Mouse (Mus musculus) kidney, postnatal 4 days (tissue): Measurements from ENCODE around the gene Vasp.

ENCODE experiments used
- DNase-seq, 2 experiments: peaks; one replicate each; pipeline ENCODE4 v3.0.0; 2021; ENCODE audit warnings: mixed read lengths in 2 of 2

Gene Vasp

DNA sequence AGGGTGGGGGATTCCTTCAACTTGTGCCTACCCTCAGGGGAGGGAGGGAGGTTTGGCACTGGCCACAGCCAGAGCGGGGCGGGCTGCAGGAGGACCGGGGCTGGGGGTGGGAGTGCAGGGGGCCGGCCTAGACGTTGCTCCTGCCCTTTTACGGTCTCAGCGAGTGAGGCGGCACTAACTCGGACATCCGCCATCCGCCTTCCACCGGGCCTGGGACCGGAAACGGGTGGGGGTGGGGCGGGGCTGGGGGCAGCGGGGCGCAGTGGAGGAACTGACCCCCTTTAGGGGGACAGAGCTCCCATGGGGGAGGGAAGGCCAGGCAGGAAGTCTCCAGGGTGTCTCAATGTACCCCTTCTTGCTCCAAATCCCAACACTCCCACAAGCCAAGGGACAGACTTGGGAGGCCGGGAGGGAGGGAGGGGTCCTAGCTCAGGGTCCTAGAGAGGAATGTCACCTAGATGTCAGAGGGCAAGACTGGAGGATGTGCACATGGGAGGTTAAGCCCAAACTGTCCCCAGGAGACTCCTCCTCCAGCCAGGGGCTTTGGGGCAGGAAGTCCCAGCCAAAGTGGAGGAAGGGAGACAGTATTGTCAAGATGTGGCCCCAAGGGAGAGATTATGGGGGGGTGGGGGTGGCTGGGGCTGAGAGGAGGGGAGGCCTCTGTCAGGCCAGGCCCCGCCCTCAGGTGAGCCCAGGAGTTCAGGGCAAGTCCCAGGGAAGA lies 1.7 kb downstream of the Vasp start:
- DNase-seq = peak; percentile 81 to 89

GRCm38 (mm10) chr7:19268993-19269681 lies 2.5 kb downstream of the Vasp start:
- peak; percentile 27 to 51 for DNase-seq

- no peak for DNase-seq
Measured at GRCm38 (mm10) chr7:19267051-19267450, 4.6 kb downstream of the Vasp start.

- peak; percentile 27 to 47 for DNase-seq
Measured at GRCm38 (mm10) chr7:19265928-19266822, 5.4 kb downstream of the Vasp start.

DNA sequence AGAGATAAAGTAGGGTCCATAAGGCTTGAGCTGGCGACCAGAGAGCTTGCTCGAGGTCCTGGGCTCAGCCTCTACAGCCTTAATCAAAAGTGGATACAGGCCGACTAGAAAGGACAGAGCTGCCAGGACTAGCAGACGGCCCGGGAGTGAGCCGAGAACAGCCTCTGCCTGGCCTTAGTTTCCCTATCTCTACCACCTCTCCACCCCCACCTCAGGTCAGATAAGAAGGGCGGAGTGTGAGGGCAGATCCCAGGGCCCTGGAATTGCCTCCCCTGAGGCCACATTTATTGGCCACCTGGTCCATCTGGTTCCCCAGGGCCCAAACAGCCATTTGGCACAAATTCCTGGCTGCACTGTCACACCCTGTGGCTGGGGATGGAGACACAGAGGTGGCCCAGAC lies 6.5 kb downstream of the Vasp start:
- no peak for DNase-seq

DNA sequence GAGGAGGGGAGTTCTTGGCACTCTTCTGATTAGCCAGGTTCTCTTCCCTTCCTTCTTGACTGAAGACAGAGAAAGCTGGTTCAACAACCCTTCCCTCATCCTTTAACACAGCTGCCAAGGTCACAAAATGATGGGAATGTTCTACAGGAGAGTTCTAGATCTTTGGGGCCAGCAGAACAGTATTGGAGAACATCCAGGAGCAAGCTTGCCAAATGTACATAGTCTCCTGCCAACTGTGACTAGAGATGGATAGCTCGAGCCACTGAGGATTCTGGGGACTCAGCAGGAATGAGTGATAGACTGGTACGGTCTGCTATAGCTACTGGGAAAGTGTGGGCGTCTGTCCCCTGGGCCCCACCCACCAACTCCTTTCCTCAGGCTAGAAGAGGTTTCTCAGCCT lies 13.3 kb downstream of the Vasp start:
- DNase-seq = no peak

GRCm38 (mm10) chr7:19257390-19258022 lies 14.1 kb downstream of the Vasp start:
- peak; percentile 76 to 85 for DNase-seq

- DNase-seq = no peak
Measured at GRCm38 (mm10) chr7:19256567-19256966, 15.1 kb downstream of the Vasp start.

DNA sequence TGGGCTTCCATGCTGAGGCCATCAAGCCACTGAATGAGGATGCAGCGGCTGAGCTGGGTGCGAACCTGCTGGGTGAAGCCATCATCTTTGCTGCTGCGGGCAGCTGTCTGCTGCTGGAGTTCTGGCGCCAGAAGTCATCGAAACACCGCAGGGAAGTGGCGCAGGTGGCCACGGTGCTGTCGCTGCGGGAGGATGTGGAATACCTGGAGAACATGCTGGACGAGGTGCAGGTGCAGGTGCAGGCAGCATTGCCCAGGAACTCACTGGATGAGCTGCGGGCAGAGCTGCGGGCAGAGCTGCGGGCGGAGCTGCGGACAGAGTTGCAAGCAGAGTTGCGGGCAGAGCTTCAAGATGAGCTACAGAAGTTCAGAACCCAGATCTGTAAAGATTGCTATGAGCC lies 16.2 kb downstream of the Vasp start:
- no peak for DNase-seq

- no peak for DNase-seq
Measured at GRCm38 (mm10) chr7:19253437-19253836, 18.2 kb downstream of the Vasp start.

- DNase-seq = no peak
Measured at GRCm38 (mm10) chr7:19252078-19252477, 19.5 kb downstream of the Vasp start.

GRCm38 (mm10) chr7:19247511-19247910 lies 24.1 kb downstream of the Vasp start:
- no peak for DNase-seq

- DNase-seq = no peak
Measured at GRCm38 (mm10) chr7:19246855-19247254, 24.8 kb downstream of the Vasp start.

GRCm38 (mm10) chr7:19245083-19245482 lies 26.5 kb downstream of the Vasp start:
- no peak for DNase-seq

GRCm38 (mm10) chr7:19243858-19244257 lies 27.8 kb downstream of the Vasp start:
- no peak for DNase-seq

GRCm38 (mm10) chr7:19242005-19242404 lies 29.6 kb downstream of the Vasp start:
- no peak for DNase-seq

DNA sequence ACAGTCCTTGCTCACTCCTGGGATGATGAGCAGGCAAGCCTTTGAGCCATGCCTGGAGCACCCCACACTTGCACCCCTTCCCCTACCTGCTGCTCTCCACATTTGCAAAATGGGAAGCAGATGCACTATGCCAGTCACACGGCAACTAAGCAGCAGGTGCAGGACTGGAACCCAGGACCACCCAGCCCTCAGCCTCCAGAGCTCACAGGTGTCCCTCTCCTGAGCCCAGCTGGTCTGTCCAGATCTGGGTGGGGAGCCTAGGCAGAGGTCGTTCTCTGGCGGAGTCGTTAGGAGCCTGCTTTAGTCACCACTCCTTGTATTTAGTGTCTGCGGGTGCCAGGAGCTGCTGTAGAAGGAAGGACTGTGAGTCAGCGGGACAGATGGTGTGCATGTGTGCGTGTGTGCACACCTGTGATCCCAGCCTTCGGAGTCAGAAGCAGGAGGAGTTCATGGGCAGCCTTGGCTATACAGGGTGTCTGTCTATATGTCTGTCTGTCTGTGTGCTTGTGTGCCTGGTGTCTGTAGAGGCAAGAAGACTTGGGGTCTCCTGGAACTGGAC lies 30.6 kb downstream of the Vasp start:
- no peak for DNase-seq

GRCm38 (mm10) chr7:19239986-19240385 lies 31.6 kb downstream of the Vasp start:
- no peak for DNase-seq

GRCm38 (mm10) chr7:19239423-19239822 lies 32.2 kb downstream of the Vasp start:
- DNase-seq = peak; percentile 96

DNA sequence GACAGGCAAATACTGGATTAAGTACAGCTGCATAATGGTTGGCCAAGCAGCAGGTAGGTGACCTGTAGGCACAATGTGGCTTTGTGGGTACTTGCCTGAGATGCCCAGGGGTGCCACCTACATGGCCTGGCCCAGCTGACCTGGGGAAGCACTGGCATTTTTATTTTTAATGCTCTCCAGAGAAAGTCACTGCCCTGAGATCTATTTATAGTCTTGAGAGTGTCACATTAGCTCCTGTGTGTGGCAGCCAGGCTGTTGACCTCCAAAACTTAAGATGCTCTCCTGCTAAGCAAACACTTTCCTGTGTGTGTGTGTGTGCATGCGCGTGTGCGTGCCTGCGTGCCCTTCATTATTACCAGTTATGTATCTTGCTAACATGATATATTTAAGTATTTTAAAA lies 33.3 kb downstream of the Vasp start:
- no peak for DNase-seq

GRCm38 (mm10) chr7:19236411-19236810 lies 35.2 kb downstream of the Vasp start:
- no peak for DNase-seq

DNA sequence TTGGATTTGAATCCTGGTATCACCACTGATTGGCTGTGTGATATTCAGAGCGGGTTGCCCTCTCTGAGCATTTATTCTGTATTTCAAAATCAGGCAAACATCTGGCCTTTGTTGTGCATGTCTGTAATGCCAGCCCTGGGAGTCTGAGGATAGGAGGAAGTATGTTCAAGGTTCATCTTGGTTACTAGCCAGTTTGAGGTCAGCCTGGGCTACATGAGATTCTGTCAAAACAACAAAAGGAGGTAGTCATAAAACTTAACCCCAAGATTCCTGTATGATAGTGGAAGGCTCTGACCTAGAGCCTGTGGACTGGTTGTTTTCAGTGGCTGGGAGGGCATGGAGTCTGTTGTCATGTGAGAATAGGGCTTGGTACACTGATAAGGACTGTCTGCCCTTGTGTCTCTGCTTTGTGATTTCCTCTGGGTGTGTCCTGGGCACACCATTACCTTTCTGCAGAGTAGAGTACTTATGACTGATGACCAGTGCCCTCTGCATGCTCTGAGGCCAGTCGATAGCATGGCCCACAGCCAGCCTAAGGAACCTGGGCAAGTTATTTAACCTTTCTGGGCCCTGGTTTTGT lies 36.4 kb downstream of the Vasp start:
- no peak for DNase-seq
